Mouse (Mus musculus): ENCODE measurements around the gene Edem3.
"Not testable (repeated sequence)": the region's sequence is repeated elsewhere in the genome, so short reads cannot be mapped to it uniquely, and the experiment has no call there.

Gene Edem3

GRCm38 (mm10) chr1:151752946-151753345 lies 2.2 kb upstream of the Edem3 start:
- no peak for DNase-seq

- no peak for DNase-seq
Measured at GRCm38 (mm10) chr1:151753374-151753929, 1.7 kb upstream of the Edem3 start.

- peak; percentile 19 to 27 for DNase-seq
Measured at GRCm38 (mm10) chr1:151754028-151754489, 1.1 kb upstream of the Edem3 start.

- peak; percentile 7 to 14 for DNase-seq
Measured at GRCm38 (mm10) chr1:151755660-151756424, 671 bp downstream of the Edem3 start.

GRCm38 (mm10) chr1:151756425-151756728 lies 1.2 kb downstream of the Edem3 start:
- no peak for DNase-seq

GRCm38 (mm10) chr1:151758301-151758700 lies 3.1 kb downstream of the Edem3 start:
- no peak for DNase-seq

GRCm38 (mm10) chr1:151758991-151759390 lies 3.8 kb downstream of the Edem3 start:
- DNase-seq, result no peak

- DNase-seq, result no peak
Measured at GRCm38 (mm10) chr1:151764236-151764635, 9.1 kb downstream of the Edem3 start.

- DNase-seq, result no peak
Measured at GRCm38 (mm10) chr1:151766166-151766565, 11.0 kb downstream of the Edem3 start.

- peak; percentile 39 for DNase-seq
Measured at GRCm38 (mm10) chr1:151766976-151767654, 11.9 kb downstream of the Edem3 start.

- DNase-seq, result no peak
Measured at GRCm38 (mm10) chr1:151769200-151769913, 14.2 kb downstream of the Edem3 start.

- DNase-seq, result no peak
Measured at GRCm38 (mm10) chr1:151777616-151778015, 22.4 kb downstream of the Edem3 start.

GRCm38 (mm10) chr1:151778592-151778991 lies 23.4 kb downstream of the Edem3 start:
- no peak for DNase-seq

- DNase-seq, result no peak
Measured at GRCm38 (mm10) chr1:151779306-151779705, 24.1 kb downstream of the Edem3 start.

- DNase-seq, result no peak
Measured at GRCm38 (mm10) chr1:151781447-151781846, 26.3 kb downstream of the Edem3 start.

- no peak for DNase-seq
Measured at GRCm38 (mm10) chr1:151783403-151783802, 28.2 kb downstream of the Edem3 start.

- DNase-seq, result no peak
Measured at GRCm38 (mm10) chr1:151786406-151786805, 31.2 kb downstream of the Edem3 start.

GRCm38 (mm10) chr1:151789136-151789535 lies 34.0 kb downstream of the Edem3 start:
- no peak for DNase-seq

- DNase-seq, result not testable (repeated sequence)
Measured at GRCm38 (mm10) chr1:151792076-151792475, 36.9 kb downstream of the Edem3 start.

- DNase-seq, result not testable (repeated sequence)
Measured at GRCm38 (mm10) chr1:151802795-151803194, 47.6 kb downstream of the Edem3 start.

GRCm38 (mm10) chr1:151807286-151807685 lies 52.1 kb downstream of the Edem3 start:
- DNase-seq, result no peak

- no peak for DNase-seq
Measured at GRCm38 (mm10) chr1:151810628-151811421, 55.7 kb downstream of the Edem3 start.

- no peak for DNase-seq
Measured at GRCm38 (mm10) chr1:151811456-151811855, 56.3 kb downstream of the Edem3 start.

All from B cell, adult 2 months (primary cell).